ENCODE assay signal across 14 mouse cellular contexts in genomic region chr2:33868996-33869688, GRCm38 (mm10). TPM values are rescaled to one million over a fixed set of nuclear protein-coding genes. Genes with fewer than 3 reads are reported as not detected.
DNase-seq lines count a peak whose midpoint lies in the region; ATAC-seq and TF ChIP-seq lines count a peak whose summit lies in the region.
"Had no signal": no experiment of that assay in that cellular context is flagged by ENCODE, and none has a peak within 500 bp of the region (broad histone marks: within the 10 kb centered on the region; RNA-seq: fewer than 3 reads in every experiment).

No protein-coding gene starts in this region.

- no peak for DNase-seq in hindbrain, embryonic 14.5 days (ENCODE audit: low spot score)
- no peak for DNase-seq in stomach, postnatal 0 days (ENCODE audit: low spot score)
- DNase-seq in kidney, postnatal 36 days: peak; percentile 42 to 65
- DNase-seq in layer of hippocampus, adult 9-11 months: no peak
- DNase-seq in spleen, postnatal 14 days (ENCODE audit: low spot score in 2 of 2): no peak
- DNase-seq: adrenal gland, adult 2 months; right cerebral cortex, postnatal 14 days had no signal

- no peak for TF ChIP-seq EP300 in stomach, postnatal 0 days (optimal IDR thresholded peaks at IDR 0.05)

- peaks cover 25% of the 10 kb centered on the region for H3K36me3 ChIP-seq in hindbrain, embryonic 14.5 days (replicated peaks; ENCODE audit: control insufficient read depth, insufficient read depth)
- H3K36me3 ChIP-seq in hindbrain, embryonic 13.5 days: peaks cover 39% of the 10 kb centered on the region
- H3K36me3 ChIP-seq in stomach, embryonic 15.5 days: peaks cover 8% of the 10 kb centered on the region
- no peaks in the 10 kb centered on the region for H3K36me3 ChIP-seq in stomach, postnatal 0 days (ENCODE audit: control insufficient read depth, insufficient read depth, low read length)

- no peak overlapping the region for H3K4me2 ChIP-seq in hindbrain, embryonic 14.5 days (replicated peaks)
- no peak overlapping the region for H3K4me2 ChIP-seq in hindbrain, embryonic 13.5 days
- H3K4me2 ChIP-seq in stomach, embryonic 15.5 days: no peak overlapping the region
- H3K4me2 ChIP-seq in stomach, postnatal 0 days (replicated peaks; ENCODE audit: low read depth): no peak overlapping the region
- H3K4me2 ChIP-seq: midbrain, embryonic 11.5 days; neural tube, embryonic 12.5 days had no signal

- H3K4me1 ChIP-seq in hindbrain, embryonic 14.5 days (replicated peaks; ENCODE audit: control insufficient read depth, insufficient read depth, low read length): peaks cover 15% of the 10 kb centered on the region; the same call in 1 of the 2 replicates
- peaks cover 46% of the 10 kb centered on the region for H3K4me1 ChIP-seq in hindbrain, embryonic 13.5 days (replicated peaks)
- peaks cover 28% of the 10 kb centered on the region for H3K4me1 ChIP-seq in stomach, embryonic 15.5 days
- H3K4me1 ChIP-seq in stomach, postnatal 0 days (replicated peaks; ENCODE audit: control insufficient read depth, insufficient read depth): 0 out of 2 replicates have a peak, but pooled peaks cover 6% of the 10 kb centered on the region

- WGBS in hindbrain, embryonic 14.5 days: 79% methylated on average over 5 of the region's 5 CpGs
- WGBS in hindbrain, embryonic 13.5 days: 73% methylated on average over 5 of the region's 5 CpGs
- WGBS in stomach, embryonic 15.5 days: 56% methylated on average over 5 of the region's 5 CpGs
- 62% methylated on average over 5 of the region's 5 CpGs for WGBS in stomach, postnatal 0 days

- H3K27ac ChIP-seq in hindbrain, embryonic 14.5 days: 0 out of 2 replicates have a peak overlapping the region, but pooled peaks have one; percentile 23
- H3K27ac ChIP-seq in hindbrain, embryonic 13.5 days: no peak overlapping the region; the same call in 1 of the 2 replicates
- H3K27ac ChIP-seq in stomach, embryonic 15.5 days: 0 out of 2 replicates have a peak overlapping the region, but pooled peaks have one; percentile 69
- H3K27ac ChIP-seq in stomach, postnatal 0 days (replicated peaks): no peak overlapping the region
- H3K27ac ChIP-seq: neural tube, embryonic 12.5 days had no signal

- no peak for ATAC-seq in hindbrain, embryonic 14.5 days (ENCODE audit: low FRiP score)
- ATAC-seq in hindbrain, embryonic 13.5 days (ENCODE audit: low FRiP score): no peak
- ATAC-seq in stomach, embryonic 15.5 days (ENCODE audit: insufficient read depth, low FRiP score, low read depth): no peak
- no peak for ATAC-seq in stomach, postnatal 0 days (ENCODE audit: low FRiP score, low TSS enrichment)
- peak; percentile 52 for ATAC-seq in megakaryocyte progenitor cell, adult 5-6 weeks (replicated peaks; ENCODE audit: poor library complexity)
- ATAC-seq: Patski had no signal

- no peaks in the 10 kb centered on the region for H3K9me3 ChIP-seq in hindbrain, embryonic 14.5 days (ENCODE audit: control insufficient read depth, low read length)
- H3K9me3 ChIP-seq in hindbrain, embryonic 13.5 days: 0 out of 2 replicates have a peak, but pooled peaks cover 5% of the 10 kb centered on the region
- no peaks in the 10 kb centered on the region for H3K9me3 ChIP-seq in stomach, embryonic 15.5 days
- no peaks in the 10 kb centered on the region for H3K9me3 ChIP-seq in stomach, postnatal 0 days (ENCODE audit: control insufficient read depth, low read length)
- H3K9me3 ChIP-seq: neural tube, embryonic 12.5 days had no signal

- no peak overlapping the region for H3K9ac ChIP-seq in hindbrain, embryonic 14.5 days
- H3K9ac ChIP-seq in hindbrain, embryonic 13.5 days: no peak overlapping the region
- no peak overlapping the region for H3K9ac ChIP-seq in stomach, embryonic 15.5 days
- H3K9ac ChIP-seq in stomach, postnatal 0 days (ENCODE audit: low read length): no peak overlapping the region
- H3K9ac ChIP-seq: neural tube, embryonic 12.5 days had no signal

- no peaks in the 10 kb centered on the region for H3K27me3 ChIP-seq in hindbrain, embryonic 14.5 days (ENCODE audit: control insufficient read depth, insufficient read depth, low read length)
- H3K27me3 ChIP-seq in hindbrain, embryonic 13.5 days: no peaks in the 10 kb centered on the region
- no peaks in the 10 kb centered on the region for H3K27me3 ChIP-seq in stomach, embryonic 15.5 days (replicated peaks)
- H3K27me3 ChIP-seq in stomach, postnatal 0 days (ENCODE audit: control insufficient read depth, insufficient read depth, low read length): no peaks in the 10 kb centered on the region
- H3K27me3 ChIP-seq: neural tube, embryonic 12.5 days; Patski had no signal

- TF ChIP-seq CTCF in stomach, postnatal 0 days (IDR thresholded peaks at IDR 0.05; ENCODE audit: low read depth): no peak

- no peak overlapping the region for H3K4me3 ChIP-seq in hindbrain, embryonic 14.5 days (replicated peaks; ENCODE audit: low read length)
- H3K4me3 ChIP-seq in hindbrain, embryonic 13.5 days: no peak overlapping the region
- no peak overlapping the region for H3K4me3 ChIP-seq in stomach, embryonic 15.5 days (replicated peaks)
- H3K4me3 ChIP-seq in stomach, postnatal 0 days (ENCODE audit: low read depth, low read length): no peak overlapping the region
- H3K4me3 ChIP-seq: hindbrain, embryonic 10.5 days; neural tube, embryonic 12.5 days had no signal

RNA-seq across cellular contexts. Expression of gene Mvb12b, which starts 18.6 kb away (rescaled TPM):
- polyA plus RNA-seq in hindbrain, embryonic 14.5 days (2014; fragmentation: Nextera tagmentation; extraction: Ambion mirVana): 48.0 and 54.9 TPM in 2 replicates
- polyA plus RNA-seq in hindbrain, embryonic 13.5 days (2015; fragmentation: Nextera tagmentation; extraction: Ambion mirVana): 60.9 and 65.0 TPM in 2 replicates
- polyA plus RNA-seq in stomach, embryonic 15.5 days (2015; fragmentation: Nextera tagmentation; extraction: Ambion mirVana): 17.8 and 19.9 TPM in 2 replicates
- 10.2 and 11.3 TPM in 2 replicates for polyA plus RNA-seq in stomach, postnatal 0 days (2015; fragmentation: Nextera tagmentation; extraction: Ambion mirVana)
- 30.0 and 37.1 TPM in 2 replicates for total RNA-seq in megakaryocyte progenitor cell, adult 5-6 weeks (2015)
- total RNA-seq in megakaryocyte progenitor cell, adult 5-6 weeks (2017): 12.9 and 14.8 TPM in 2 replicates

Comparison
In these comparisons a context has a peak if more than half of its experiments do, and no peak if none do; other contexts are left out.
1. H3K27ac ChIP-seq: peak in hindbrain, embryonic 14.5 days (single experiment) and stomach, embryonic 15.5 days (single experiment); none in hindbrain, embryonic 13.5 days (single experiment) and stomach, postnatal 0 days (single experiment).
2. DNase-seq: peak in kidney, postnatal 36 days (2 of 2); none in hindbrain, embryonic 14.5 days (single experiment), stomach, postnatal 0 days (single experiment), layer of hippocampus, adult 9-11 months (single experiment) and spleen, postnatal 14 days (0 of 2).